Comparison of ENCODE assay signal across 9 mouse cellular contexts in genomic region chr13:28787331-28787643, GRCm38 (mm10).
A peak's percentile ranks its signal among the peaks of the same experiment; 100 is the strongest.
DNase-seq lines count a peak whose midpoint lies in the region; ATAC-seq and TF ChIP-seq lines count a peak whose summit lies in the region.
"Had no signal": no experiment of that assay in that cellular context is flagged by ENCODE, and none has a peak within 500 bp of the region (broad histone marks: within the 10 kb centered on the region; RNA-seq: fewer than 3 reads in every experiment).

No protein-coding gene starts in this region.

- peak; percentile 76 for DNase-seq in kidney, postnatal 0 days (ENCODE audit: low spot score)
- no peak for DNase-seq in kidney, adult 8-10 months
- no peak for DNase-seq in right cerebral cortex, postnatal 25 days
- DNase-seq in urinary bladder, postnatal 14 days (ENCODE audit: low spot score): no peak
- DNase-seq in spleen, postnatal 14 days (ENCODE audit: low spot score in 2 of 2): no peak

- H3K36me3 ChIP-seq in kidney, postnatal 0 days (ENCODE audit: insufficient read depth, low read length): no peaks in the 10 kb centered on the region
- H3K36me3 ChIP-seq in hindbrain, embryonic 16.5 days (ENCODE audit: control insufficient read depth, insufficient read depth, low read length): no peaks in the 10 kb centered on the region
- H3K36me3 ChIP-seq in midbrain, embryonic 16.5 days (ENCODE audit: control insufficient read depth, insufficient read depth, low read length): no peaks in the 10 kb centered on the region

- H3K9ac ChIP-seq in kidney, postnatal 0 days (ENCODE audit: low read depth, low read length): no peak overlapping the region
- H3K9ac ChIP-seq in hindbrain, embryonic 16.5 days (ENCODE audit: low read depth, low read length): no peak overlapping the region
- H3K9ac ChIP-seq in midbrain, embryonic 16.5 days (ENCODE audit: low read depth, low read length): 0 out of 2 replicates have a peak overlapping the region, but pooled peaks have one; percentile 12

- H3K4me3 ChIP-seq in kidney, postnatal 0 days (replicated peaks; ENCODE audit: low read depth, low read length): no peak overlapping the region
- H3K4me3 ChIP-seq in embryonic fibroblast, embryonic 13.5 days (ENCODE audit: insufficient read depth, low read length): no peak overlapping the region
- H3K4me3 ChIP-seq in hindbrain, embryonic 16.5 days (ENCODE audit: low read length): no peak overlapping the region
- H3K4me3 ChIP-seq in midbrain, embryonic 16.5 days (ENCODE audit: low read depth, low read length): no peak overlapping the region

- H3K27me3 ChIP-seq in kidney, postnatal 0 days (ENCODE audit: insufficient read depth, low read length): no peaks in the 10 kb centered on the region
- H3K27me3 ChIP-seq in hindbrain, embryonic 16.5 days (replicated peaks; ENCODE audit: control insufficient read depth, insufficient read depth, low read length): no peaks in the 10 kb centered on the region
- H3K27me3 ChIP-seq in midbrain, embryonic 16.5 days (ENCODE audit: control insufficient read depth, insufficient read depth, low read depth, low read length): no peaks in the 10 kb centered on the region

- H3K27ac ChIP-seq in kidney, postnatal 0 days: no peak overlapping the region
- peak overlapping the region; percentile 2; the same call in 1 of the 2 replicates for H3K27ac ChIP-seq in embryonic fibroblast, embryonic 13.5 days (ENCODE audit: insufficient read depth, low read length)
- H3K27ac ChIP-seq in hindbrain, embryonic 16.5 days (ENCODE audit: low read depth, low read length): peak overlapping the region; percentile 45
- H3K27ac ChIP-seq in midbrain, embryonic 16.5 days (ENCODE audit: low read length): peak overlapping the region; percentile 62

- peaks cover 8% of the 10 kb centered on the region; the same call in 1 of the 2 replicates for H3K4me1 ChIP-seq in kidney, postnatal 0 days (replicated peaks; ENCODE audit: insufficient read depth, low read length)
- H3K4me1 ChIP-seq in embryonic fibroblast, embryonic 13.5 days (ENCODE audit: control insufficient read depth, insufficient read depth, low read length): peaks cover 10% of the 10 kb centered on the region; the same call in 1 of the 2 replicates
- H3K4me1 ChIP-seq in hindbrain, embryonic 16.5 days (ENCODE audit: control insufficient read depth, insufficient read depth, low read depth, low read length): peaks cover 12% of the 10 kb centered on the region
- peaks cover 17% of the 10 kb centered on the region for H3K4me1 ChIP-seq in midbrain, embryonic 16.5 days (ENCODE audit: control insufficient read depth, insufficient read depth, low read length)

- TF ChIP-seq POLR2A in embryonic fibroblast, embryonic 13.5 days (IDR thresholded peaks at IDR 0.05; ENCODE audit: low read depth, low read length): no peak

- no peak for TF ChIP-seq CTCF in kidney, postnatal 0 days (IDR thresholded peaks at IDR 0.05; ENCODE audit: low read depth)
- no peak for TF ChIP-seq CTCF in embryonic fibroblast, embryonic 13.5 days (IDR thresholded peaks at IDR 0.05; ENCODE audit: borderline replicate concordance, insufficient read depth, low read length)

- no peaks in the 10 kb centered on the region for H3K9me3 ChIP-seq in kidney, postnatal 0 days (replicated peaks; ENCODE audit: low read length)
- no peaks in the 10 kb centered on the region for H3K9me3 ChIP-seq in hindbrain, embryonic 16.5 days (ENCODE audit: control insufficient read depth, low read length)
- H3K9me3 ChIP-seq in midbrain, embryonic 16.5 days (replicated peaks; ENCODE audit: control insufficient read depth, low read length, poor library complexity, severe bottlenecking): no peaks in the 10 kb centered on the region

- 10% methylated on average over 3 of the region's 3 CpGs for WGBS in kidney, postnatal 0 days
- WGBS in hindbrain, embryonic 16.5 days: 28% methylated on average over 3 of the region's 3 CpGs
- 13% methylated on average over 3 of the region's 3 CpGs for WGBS in midbrain, embryonic 16.5 days

- ATAC-seq in kidney, postnatal 0 days (replicated peaks; ENCODE audit: low FRiP score, low read depth): no peak
- ATAC-seq in hindbrain, embryonic 16.5 days: peak; percentile 44; the same call in 1 of the 2 replicates
- ATAC-seq in midbrain, embryonic 16.5 days: no peak

- peak overlapping the region; percentile 27 for H3K4me2 ChIP-seq in kidney, postnatal 0 days (ENCODE audit: low read length)
- peak overlapping the region; percentile 15; the same call in 1 of the 2 replicates for H3K4me2 ChIP-seq in hindbrain, embryonic 16.5 days (ENCODE audit: low read length)
- H3K4me2 ChIP-seq in midbrain, embryonic 16.5 days (ENCODE audit: low read length): 0 out of 2 replicates have a peak overlapping the region, but pooled peaks have one; percentile 13
- H3K4me2 ChIP-seq: liver, embryonic 11.5 days had no signal
